Mouse (Mus musculus): ENCODE measurements around the gene Plxnc1.

- TF ChIP-seq ZNF384 (IDR thresholded peaks at IDR 0.05; ENCODE audit: low read depth, low read length) = no peak
- no peak for TF ChIP-seq CHD2 (IDR thresholded peaks at IDR 0.05; ENCODE audit: low read depth, low read length)
- TF ChIP-seq HCFC1 (IDR thresholded peaks at IDR 0.05; ENCODE audit: borderline replicate concordance, insufficient read depth, low read length) = no peak
- TF ChIP-seq ZC3H11A (IDR thresholded peaks at IDR 0.05; ENCODE audit: borderline replicate concordance, low read depth, low read length) = no peak
Observed at GRCm38 (mm10) chr10:94804029-94804908, 140.4 kb downstream of the Plxnc1 start.
